Comparison of ENCODE assay signal across 8 mouse cellular contexts in genomic region chr9:120496691-120497090, GRCm38 (mm10). TPM values are rescaled to one million over a fixed set of nuclear protein-coding genes. Genes with fewer than 3 reads are reported as not detected.
A peak's percentile ranks its signal among the peaks of the same experiment; 100 is the strongest.
DNase-seq lines count a peak whose midpoint lies in the region; ATAC-seq and TF ChIP-seq lines count a peak whose summit lies in the region.

No protein-coding gene starts in this region.

- 2% methylated on average over 3 of the region's 3 CpGs for WGBS in liver, embryonic 13.5 days (ENCODE audit: insufficient replicate concordance)

- no peaks in the 10 kb centered on the region for H3K9me3 ChIP-seq in MEL (replicated peaks; ENCODE audit: insufficient read depth, low read length)
- no peaks in the 10 kb centered on the region for H3K9me3 ChIP-seq in liver, embryonic 13.5 days (replicated peaks)

- no peak overlapping the region for H3K9ac ChIP-seq in MEL (ENCODE audit: control insufficient read depth, low read depth, low read length, poor library complexity, severe bottlenecking)
- H3K9ac ChIP-seq in liver, embryonic 13.5 days = no peak overlapping the region

- TF ChIP-seq EP300 in MEL (IDR thresholded peaks at IDR 0.05; ENCODE audit: low read depth in 1 of 2, low read length in 2 of 2) = 0 out of 4 replicates have a peak, but pooled peaks of 1 of the 2 experiments have one; percentile 27

- H3K36me3 ChIP-seq in MEL (ENCODE audit: control insufficient read depth in 1 of 2, insufficient read depth in 2 of 2, low read length in 2 of 2) = peaks cover 3 to 5% of the 10 kb centered on the region in 2 experiments; a peak in 3 of 4 replicates
- peaks cover 27% of the 10 kb centered on the region for H3K36me3 ChIP-seq in liver, embryonic 13.5 days

- no peaks in the 10 kb centered on the region for H3K27me3 ChIP-seq in MEL (ENCODE audit: control insufficient read depth in 1 of 2, insufficient read depth in 2 of 2, low read length in 2 of 2)
- H3K27me3 ChIP-seq in liver, embryonic 13.5 days = 0 out of 2 replicates have a peak, but pooled peaks cover 3% of the 10 kb centered on the region

- peaks cover 0 to 12% of the 10 kb centered on the region in 2 experiments; a peak in 3 of 4 replicates for H3K4me1 ChIP-seq in MEL (ENCODE audit: control insufficient read depth in 1 of 2, insufficient read depth in 2 of 2, low read length in 2 of 2)
- peaks cover 20% of the 10 kb centered on the region for H3K4me1 ChIP-seq in liver, embryonic 13.5 days (replicated peaks)

- H3K79me2 ChIP-seq in MEL (ENCODE audit: control insufficient read depth, insufficient read depth, low read length, poor library complexity) = peaks cover 19% of the 10 kb centered on the region

- H3K27ac ChIP-seq in MEL (ENCODE audit: control insufficient read depth, low read depth, low read length) = no peak overlapping the region
- H3K27ac ChIP-seq in liver, embryonic 13.5 days = no peak overlapping the region

- H3K4me2 ChIP-seq in liver, embryonic 13.5 days = no peak overlapping the region

- TF ChIP-seq CTCF in MEL (IDR thresholded peaks at IDR 0.05 in 2 of 3, conservative IDR thresholded peaks at IDR 0.05 in 1 of 3; ENCODE audit: control insufficient read depth in 1 of 3, insufficient read depth in 1 of 3, low read depth in 2 of 3, low read length in 3 of 3, poor library complexity in 1 of 3, severe bottlenecking in 1 of 3) = peak; percentile 73 to 92 (median 81)

- no peak for TF ChIP-seq POLR2A in MEL (IDR thresholded peaks at IDR 0.05; ENCODE audit: control insufficient read depth in 1 of 2, insufficient read depth in 1 of 2, low read depth in 1 of 2, low read length in 2 of 2, poor library complexity in 1 of 2)

- ATAC-seq in liver, embryonic 13.5 days (ENCODE audit: low read depth) = no peak
- no peak; the same call in 1 of the 2 replicates for ATAC-seq in erythroblast, adult 5-6 weeks (replicated peaks; ENCODE audit: low FRiP score, poor library complexity, severe bottlenecking)

- TF ChIP-seq RAD21 in MEL (IDR thresholded peaks at IDR 0.05; ENCODE audit: low read depth, low read length) = peak; percentile 83

- no peak overlapping the region for H3K4me3 ChIP-seq in MEL (ENCODE audit: control insufficient read depth in 1 of 2, insufficient read depth in 1 of 2, low read depth in 2 of 2, low read length in 2 of 2)
- no peak overlapping the region for H3K4me3 ChIP-seq in liver, embryonic 13.5 days (replicated peaks)

- peak; percentile 74 for DNase-seq in CD4-positive helper T cell, adult 2 months (ENCODE audit: low read depth, low spot score)
- DNase-seq in MEL (ENCODE audit: low read depth, low spot score) = peak; percentile 81
- peak; percentile 86 for DNase-seq in cerebellum, adult 9-10 months
- peak; percentile 52 to 64 for DNase-seq in frontal cortex, postnatal 25 days (ENCODE audit: low spot score in 2 of 2)
- DNase-seq in kidney, adult 8-10 months = peak; percentile 52 to 75
- peak; percentile 45 for DNase-seq in liver, embryonic 13.5 days
- peak; percentile 81 for DNase-seq in right cerebral cortex, adult 2 months (ENCODE audit: low spot score in 2 of 2)

TF ChIP-seq in MEL, 35 proteins besides CTCF, POLR2A, EP300 and RAD21:
- TF ChIP-seq TBP (IDR thresholded peaks at IDR 0.05; ENCODE audit: low read depth, low read length) = peak; percentile 53; the same call in 1 of the 2 replicates
- TF ChIP-seq ZNF384 (IDR thresholded peaks at IDR 0.05; ENCODE audit: low read depth, low read length) = no peak
- peak; percentile 40; the same call in 1 of the 2 replicates for TF ChIP-seq GATA1 (IDR thresholded peaks at IDR 0.05; ENCODE audit: low read depth, low read length)
- no peak for TF ChIP-seq NELFE (IDR thresholded peaks at IDR 0.05; ENCODE audit: low read depth, low read length)
- 0 out of 2 replicates have a peak, but pooled peaks have one; percentile 12 for TF ChIP-seq MYC (IDR thresholded peaks at IDR 0.05; ENCODE audit: low read depth, low read length)
- peak; percentile 75 for TF ChIP-seq SMC3 (IDR thresholded peaks at IDR 0.05; ENCODE audit: low read depth, low read length)
- TF ChIP-seq BHLHE40 (IDR thresholded peaks at IDR 0.05; ENCODE audit: borderline replicate concordance, low read depth, low read length) = peak; percentile 51; the same call in 1 of the 2 replicates
- no peak for TF ChIP-seq POLR2AphosphoS5 (IDR thresholded peaks at IDR 0.05; ENCODE audit: borderline replicate concordance, low read depth, low read length)
- no peak for TF ChIP-seq HCFC1 (IDR thresholded peaks at IDR 0.05; ENCODE audit: low read depth, low read length)
- TF ChIP-seq KAT2A (conservative IDR thresholded peaks at IDR 0.05; ENCODE audit: low read depth, low read length) = no peak
- TF ChIP-seq JUND (IDR thresholded peaks at IDR 0.05; ENCODE audit: low read depth, low read length) = 0 out of 2 replicates have a peak, but pooled peaks have one; percentile 35
- peak; percentile 12; the same call in 1 of the 2 replicates for TF ChIP-seq ELF1 (IDR thresholded peaks at IDR 0.05; ENCODE audit: low read depth, low read length)
- TF ChIP-seq UBTF (IDR thresholded peaks at IDR 0.05; ENCODE audit: borderline replicate concordance, insufficient read depth, low read depth, low read length) = no peak
- TF ChIP-seq USF2 (IDR thresholded peaks at IDR 0.05; ENCODE audit: borderline replicate concordance in 1 of 2, insufficient read depth in 1 of 2, low read depth in 1 of 2, low read length in 2 of 2) = no peak
- TF ChIP-seq ZC3H11A (IDR thresholded peaks at IDR 0.05; ENCODE audit: low read depth, low read length) = peak; percentile 70
- TF ChIP-seq ZMIZ1 (IDR thresholded peaks at IDR 0.05; ENCODE audit: low read depth, low read length) = no peak
- no peak for TF ChIP-seq TCF12 (IDR thresholded peaks at IDR 0.05; ENCODE audit: low read depth, low read length)

RNA-seq across cellular contexts. Expression of gene Eif1b, which starts 4.7 kb away (rescaled TPM):
- total RNA-seq in MEL (2012; rRNA removed) = 49.8 and 54.3 TPM in 2 replicates
- 100 to 1,000 TPM in 1 of 2 experiments, not detected in 1; 110 TPM for polyA plus RNA-seq in MEL (2012; ENCODE audit: insufficient read depth in 1 of 2, insufficient read length in 2 of 2, low read depth in 1 of 2, low replicate concordance in 2 of 2, missing spikeins in 1 of 2)
- 101 and 115 TPM in 2 replicates for polyA plus RNA-seq in liver, embryonic 13.5 days (2015; fragmentation: Nextera tagmentation; extraction: Ambion mirVana)
- total RNA-seq in erythroblast, adult 5-6 weeks (2015; ENCODE audit: low replicate concordance) = 23.6 and 24.2 TPM in 2 replicates
- 17.6 and 31.2 TPM in 2 replicates for total RNA-seq in erythroblast, adult 5-6 weeks (2017; ENCODE audit: low replicate concordance)

RNA-seq across cellular contexts. Expression of gene Entpd3, which starts 42.9 kb away (rescaled TPM):
- not detected in 2 replicates for total RNA-seq in MEL (2012; rRNA removed)
- under 1 TPM in 1 of 2 experiments, not detected in 1; 0.03 TPM for polyA plus RNA-seq in MEL (2012; ENCODE audit: insufficient read depth in 1 of 2, insufficient read length in 2 of 2, low read depth in 1 of 2, low replicate concordance in 2 of 2, missing spikeins in 1 of 2)
- 0.07 and 0.09 TPM in 2 replicates for polyA plus RNA-seq in liver, embryonic 13.5 days (2015; fragmentation: Nextera tagmentation; extraction: Ambion mirVana)
- total RNA-seq in erythroblast, adult 5-6 weeks (2015; ENCODE audit: low replicate concordance) = 0.63 TPM in 1 of 2 replicates, not detected in the other
- total RNA-seq in erythroblast, adult 5-6 weeks (2017; ENCODE audit: low replicate concordance) = 0.17 TPM in 1 of 2 replicates, not detected in the other
